Mouse (Mus musculus) brain, embryonic 18.5 days (tissue): ENCODE results near the gene Mapre3.

ENCODE experiments used
- DNase-seq: peaks from one replicate; pipeline ENCODE4 v3.0.0-alpha.2; 2012; ENCODE audit warnings: low read depth, low spot score

Gene Mapre3

DNA sequence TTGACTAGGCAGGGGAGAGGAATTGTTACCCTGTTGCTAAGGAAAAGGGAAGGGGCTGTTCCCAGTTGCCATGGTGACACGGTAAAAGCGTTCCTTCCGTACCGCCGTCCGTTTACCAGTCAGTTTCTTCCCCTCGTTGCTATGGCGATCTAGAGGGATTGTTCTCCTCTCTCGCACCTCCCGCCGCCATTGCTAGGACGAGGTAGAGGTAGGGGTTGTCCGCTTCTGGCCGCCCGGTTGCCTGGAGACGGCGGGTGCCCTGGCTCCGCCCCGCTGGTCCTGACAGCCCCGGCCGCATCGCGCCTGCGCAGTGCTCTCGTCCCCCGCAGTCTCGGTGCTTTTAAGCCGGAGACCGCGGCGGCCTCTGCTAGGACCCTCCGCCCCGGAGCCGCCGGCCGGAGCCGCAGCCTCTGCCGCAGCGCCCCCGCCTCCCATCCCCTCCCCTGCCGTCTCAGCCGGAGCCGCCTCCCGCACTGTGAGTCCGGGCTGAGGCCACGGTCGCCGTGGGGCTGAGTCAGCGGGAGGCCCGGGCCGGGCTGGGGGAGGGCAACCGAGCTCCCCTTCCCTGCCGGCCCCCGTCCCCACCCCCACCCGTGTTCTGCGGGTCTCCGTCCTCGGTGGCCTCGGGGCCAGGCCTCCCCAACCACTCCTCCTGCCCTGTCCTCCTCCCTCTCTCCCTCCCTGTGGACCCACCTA lies at the start of gene Mapre3:
Gene Mapre3 (plus strand): TSS at position 218 of the 696 bp plus-strand sequence.
- DNase-seq = peak; percentile 90

GRCm38 (mm10) chr5:30765596-30766370 lies 48.7 kb upstream of the Mapre3 start:
- no peak for DNase-seq

DNA sequence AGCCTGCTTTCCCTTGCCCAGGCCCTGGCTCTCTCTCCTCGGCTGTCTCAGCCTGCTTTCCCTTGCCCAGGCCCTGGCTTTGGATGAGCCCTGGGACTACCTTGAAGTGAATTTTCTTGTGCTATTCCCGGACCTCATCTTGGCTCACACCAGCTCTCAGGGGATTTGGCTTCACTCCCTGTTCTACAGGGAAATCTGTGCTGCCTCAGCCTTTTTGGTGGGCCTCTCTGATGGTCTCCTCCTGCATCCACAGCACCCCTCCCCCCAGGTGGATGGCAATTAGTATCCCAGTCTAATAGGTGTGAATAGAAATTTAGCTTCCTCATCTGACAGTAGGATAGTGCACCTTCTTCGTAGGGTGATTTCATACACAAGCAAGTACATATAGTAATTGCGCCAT lies 46.4 kb upstream of the Mapre3 start:
- DNase-seq = no peak

- no peak for DNase-seq
These were observed 45.8 kb upstream of the Mapre3 start for GRCm38 (mm10) chr5:30768598-30768997.

GRCm38 (mm10) chr5:30769075-30769474 lies 45.4 kb upstream of the Mapre3 start:
- DNase-seq = no peak

- peak; percentile 73 for DNase-seq
These were observed 39.7 kb upstream of the Mapre3 start for GRCm38 (mm10) chr5:30774601-30775371.

- DNase-seq = no peak
These were observed 33.7 kb upstream of the Mapre3 start for GRCm38 (mm10) chr5:30780699-30781098.

GRCm38 (mm10) chr5:30781147-30781546 lies 33.3 kb upstream of the Mapre3 start:
- DNase-seq = no peak

- no peak for DNase-seq
These were observed 27.1 kb upstream of the Mapre3 start for GRCm38 (mm10) chr5:30787381-30787780.

DNA sequence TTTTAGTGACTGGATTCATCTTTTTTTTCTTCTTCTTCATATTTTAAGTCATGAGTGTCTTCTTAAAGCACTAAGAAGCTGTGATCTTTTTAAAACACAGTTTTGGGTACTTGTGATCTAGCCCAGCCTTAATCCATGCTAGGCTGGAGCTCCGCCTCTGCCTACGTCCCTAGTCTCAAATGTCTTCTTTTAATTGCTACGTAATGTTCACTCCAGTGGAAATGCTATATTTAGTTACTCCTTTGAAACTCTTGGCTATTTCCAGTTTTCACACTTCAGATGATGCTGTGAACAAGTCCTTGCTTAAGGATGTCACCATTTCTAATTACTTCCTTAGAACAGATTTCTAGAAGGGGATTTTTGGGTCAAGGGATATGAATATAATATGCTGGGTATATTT lies 24.4 kb upstream of the Mapre3 start:
- no peak for DNase-seq

GRCm38 (mm10) chr5:30796125-30796524 lies 18.3 kb upstream of the Mapre3 start:
- DNase-seq = no peak

DNA sequence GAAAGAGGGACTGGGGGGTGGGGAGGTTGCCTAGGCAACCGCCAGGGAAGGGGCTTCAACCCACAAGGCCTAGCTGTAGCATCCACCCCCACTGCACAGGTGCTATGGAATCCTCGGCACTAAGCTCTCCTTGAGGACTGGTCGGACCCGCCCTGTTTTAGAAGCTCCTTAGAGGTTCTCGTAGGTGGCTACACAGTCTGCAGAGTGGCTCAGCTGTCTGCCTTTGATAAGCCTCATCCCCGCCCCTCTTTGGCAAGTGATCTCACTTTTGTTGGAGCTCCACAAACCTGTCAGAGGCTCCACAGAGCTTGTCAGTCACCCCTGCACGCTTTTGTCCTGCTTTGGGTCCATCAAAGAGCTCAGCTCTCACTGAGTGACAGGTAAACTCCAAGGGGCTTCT lies 17.0 kb upstream of the Mapre3 start:
- DNase-seq = no peak

DNA sequence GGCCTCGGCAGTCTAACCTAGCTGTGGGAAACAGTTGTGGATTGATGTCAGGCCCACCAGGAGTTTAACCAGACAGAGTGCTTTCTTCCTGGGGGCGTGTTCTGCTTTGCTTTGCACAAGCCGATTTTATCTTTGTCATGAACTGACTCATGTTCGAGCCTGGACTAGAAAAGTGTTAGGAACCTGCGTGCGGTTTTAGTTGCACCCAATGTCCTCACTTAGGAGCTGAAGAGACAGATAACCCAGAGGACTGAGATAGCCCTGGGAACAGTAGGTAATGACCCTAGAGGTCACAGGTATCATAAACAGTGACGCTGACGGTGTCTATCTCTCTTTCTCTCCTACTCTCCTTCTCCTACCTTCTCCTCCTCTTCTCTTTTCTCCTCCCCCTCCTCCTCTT lies 16.5 kb upstream of the Mapre3 start:
- DNase-seq = no peak

GRCm38 (mm10) chr5:30798965-30799364 lies 15.5 kb upstream of the Mapre3 start:
- no peak for DNase-seq

GRCm38 (mm10) chr5:30802724-30803467 lies 11.5 kb upstream of the Mapre3 start:
- no peak for DNase-seq

GRCm38 (mm10) chr5:30806106-30806505 lies 8.3 kb upstream of the Mapre3 start:
- DNase-seq = peak; percentile 54

DNA sequence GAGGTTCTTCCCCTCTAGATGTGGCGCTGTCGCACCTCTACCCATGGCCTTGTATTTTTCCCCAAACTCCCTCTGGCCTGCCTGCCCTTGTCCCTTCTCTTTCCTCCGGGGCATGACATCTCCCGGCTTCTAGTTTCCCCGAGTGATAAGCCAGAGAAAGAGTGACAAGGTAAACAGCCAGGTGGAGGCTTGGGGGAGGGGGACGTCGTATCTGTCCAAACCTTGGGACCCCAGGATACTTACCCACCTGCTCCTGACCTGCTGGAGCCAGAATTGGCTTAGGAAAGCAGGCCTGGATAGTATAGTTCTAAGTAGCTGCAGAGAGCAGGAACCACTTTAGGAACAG lies 652 bp downstream of the Mapre3 start:
- no peak for DNase-seq

DNA sequence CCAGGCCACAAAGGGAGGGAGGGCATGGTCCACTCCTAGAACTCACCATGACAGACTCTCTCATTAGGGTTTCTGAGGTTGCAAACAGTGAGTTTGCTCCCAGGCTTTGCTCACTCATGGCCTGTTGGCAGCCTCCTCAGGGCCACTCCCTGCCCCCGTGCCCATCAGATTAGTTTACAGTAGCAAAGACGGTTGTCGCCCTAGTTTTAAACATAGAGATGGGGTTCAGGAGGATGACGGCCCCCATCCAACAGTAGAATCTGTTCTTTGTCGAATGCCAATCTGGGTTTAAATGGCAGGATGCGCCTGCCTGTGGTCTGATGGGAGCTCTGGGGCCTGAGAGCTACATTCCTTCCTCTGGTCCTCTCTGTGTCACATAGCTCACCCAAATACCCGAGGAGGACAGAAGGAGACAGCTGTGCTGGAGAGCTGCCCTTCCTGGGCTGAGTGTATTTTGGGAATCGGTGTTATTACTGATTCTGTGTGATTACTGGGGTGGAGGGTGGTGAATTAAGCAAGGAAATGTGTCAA lies 1.9 kb downstream of the Mapre3 start:
- DNase-seq = no peak

DNA sequence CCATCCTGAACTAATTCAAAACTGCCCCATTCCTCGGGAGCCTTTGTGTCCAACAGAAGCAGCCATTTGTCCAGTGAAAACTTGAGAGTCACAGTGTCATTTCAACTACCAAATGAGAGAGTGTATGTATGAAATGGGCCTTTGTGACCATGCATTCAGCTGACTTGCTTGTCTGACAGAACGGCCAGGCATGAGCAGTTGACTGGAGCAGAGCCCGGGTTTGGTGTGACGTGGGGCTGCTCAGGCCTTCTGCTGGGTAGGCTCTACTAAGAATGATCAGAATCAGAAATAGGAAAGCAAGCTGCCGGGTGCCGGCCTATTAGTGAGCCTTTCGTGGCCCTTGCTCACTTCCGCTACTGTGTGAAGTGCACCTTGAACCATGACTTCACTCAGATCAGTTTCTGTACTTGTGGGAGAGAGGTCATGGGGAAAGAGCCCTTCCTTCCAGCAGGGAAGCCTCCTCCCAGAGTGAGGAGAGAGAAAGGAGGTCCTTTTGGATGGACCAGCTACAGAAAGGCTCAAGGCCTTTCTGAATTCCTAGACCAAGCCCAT lies 4.4 kb downstream of the Mapre3 start:
- DNase-seq = no peak

DNA sequence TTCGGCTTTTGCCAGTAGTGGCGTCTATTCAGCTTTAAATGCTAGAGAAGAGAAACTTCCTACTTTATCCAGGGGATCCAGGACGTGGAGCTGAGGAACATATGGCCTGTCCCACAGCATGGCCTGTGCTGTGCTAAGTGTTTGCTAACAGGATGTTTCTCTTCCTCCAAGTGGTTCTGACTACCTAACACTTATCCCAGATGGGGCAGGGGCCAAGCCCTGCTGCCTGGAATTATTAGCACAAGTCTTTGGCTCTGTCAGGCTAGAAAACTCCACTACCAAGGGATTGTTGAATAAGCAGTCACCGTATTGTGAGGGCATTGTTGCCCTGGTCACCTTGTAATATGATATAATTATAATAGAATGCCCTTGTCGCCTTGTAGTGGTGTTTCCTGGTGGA lies 8.2 kb downstream of the Mapre3 start:
- no peak for DNase-seq

GRCm38 (mm10) chr5:30823091-30823490 lies 8.7 kb downstream of the Mapre3 start:
- no peak for DNase-seq
